Mouse (Mus musculus) heart, embryonic 11.5 days (tissue): ENCODE data around the gene Nxpe4. TPM values are rescaled to one million over a fixed set of nuclear protein-coding genes. Genes with fewer than 3 reads are reported as not detected.
"Not testable (repeated sequence)": the region's sequence is repeated elsewhere in the genome, so short reads cannot be mapped to it uniquely, and the experiment has no call there.

Experiments used
- ATAC-seq: fragments of 200-750 bp; cut with Nextera tagmentation; replicated peaks from 2 replicates; pipeline ENCODE4 v1.8.0; 2017; ENCODE audit warnings: moderate library complexity; ENCODE audit not compliant: insufficient number of reproducible peaks, low FRiP score, low TSS enrichment
- H3K27ac ChIP-seq: fragments of 300-500 bp; sonication (generic); 2 replicates; pipeline ENCODE4 v1.5.1; 2014; ENCODE audit warnings: mild to moderate bottlenecking, low read depth, low read length
- H3K27me3 ChIP-seq: fragments of 300-500 bp; sonication (generic); 2 replicates; pipeline ENCODE4 v1.6.1; 2014; ENCODE audit warnings: mild to moderate bottlenecking, low read length, mixed read lengths; ENCODE audit not compliant: control insufficient read depth, insufficient read depth
- H3K36me3 ChIP-seq: fragments of 300-500 bp; sonication (generic); 2 replicates; pipeline ENCODE4 v1.6.1; 2014; ENCODE audit warnings: mild to moderate bottlenecking, low read length, moderate library complexity, mixed read lengths; ENCODE audit not compliant: control insufficient read depth, insufficient read depth
- H3K4me1 ChIP-seq: fragments of 300-500 bp; sonication (generic); 2 replicates; pipeline ENCODE4 v1.6.1; 2014; ENCODE audit warnings: low read length; ENCODE audit not compliant: control insufficient read depth, insufficient read depth
- H3K4me2 ChIP-seq: fragments of 300-500 bp; sonication (generic); 2 replicates; pipeline ENCODE4 v1.6.1; 2014; ENCODE audit warnings: mild to moderate bottlenecking, moderate library complexity
- H3K4me3 ChIP-seq: fragments of 300-500 bp; sonication (generic); 2 replicates; pipeline ENCODE4 v1.5.1; 2014; ENCODE audit warnings: low read depth, low read length
- H3K9ac ChIP-seq: fragments of 300-500 bp; sonication (generic); 2 replicates; pipeline ENCODE4 v1.6.1; 2014; ENCODE audit warnings: mild to moderate bottlenecking, low read depth, low read length, moderate library complexity
- H3K9me3 ChIP-seq: fragments of 300-500 bp; sonication (generic); replicated peaks from 2 replicates; pipeline ENCODE4 v1.6.1; 2016; ENCODE audit warnings: low read length; ENCODE audit not compliant: control insufficient read depth
- WGBS: fragments of 180-500 bp; shearing (Covaris S2); extraction: QIAGEN DNeasy Blood & Tissue Kit; methylation state at CpG from one replicate; pipeline ENCODE4 v1.1.7; 2014; ENCODE audit not compliant: insufficient replicate concordance; 5-methylcytosine and 5-hydroxymethylcytosine counted together
- polyA plus RNA-seq: library from polyadenylated mRNA; unstranded; fragments of >200 nt; fragmentation: Nextera tagmentation; extraction: Ambion mirVana; gene quantifications from 2 replicates; pipeline ENCODE4 v1.2.1, GENCODE M21; 2014

The Nxpe4 gene
- polyA plus RNA-seq, 1 experiment from 2014 or later: 2.6 TPM

DNA sequence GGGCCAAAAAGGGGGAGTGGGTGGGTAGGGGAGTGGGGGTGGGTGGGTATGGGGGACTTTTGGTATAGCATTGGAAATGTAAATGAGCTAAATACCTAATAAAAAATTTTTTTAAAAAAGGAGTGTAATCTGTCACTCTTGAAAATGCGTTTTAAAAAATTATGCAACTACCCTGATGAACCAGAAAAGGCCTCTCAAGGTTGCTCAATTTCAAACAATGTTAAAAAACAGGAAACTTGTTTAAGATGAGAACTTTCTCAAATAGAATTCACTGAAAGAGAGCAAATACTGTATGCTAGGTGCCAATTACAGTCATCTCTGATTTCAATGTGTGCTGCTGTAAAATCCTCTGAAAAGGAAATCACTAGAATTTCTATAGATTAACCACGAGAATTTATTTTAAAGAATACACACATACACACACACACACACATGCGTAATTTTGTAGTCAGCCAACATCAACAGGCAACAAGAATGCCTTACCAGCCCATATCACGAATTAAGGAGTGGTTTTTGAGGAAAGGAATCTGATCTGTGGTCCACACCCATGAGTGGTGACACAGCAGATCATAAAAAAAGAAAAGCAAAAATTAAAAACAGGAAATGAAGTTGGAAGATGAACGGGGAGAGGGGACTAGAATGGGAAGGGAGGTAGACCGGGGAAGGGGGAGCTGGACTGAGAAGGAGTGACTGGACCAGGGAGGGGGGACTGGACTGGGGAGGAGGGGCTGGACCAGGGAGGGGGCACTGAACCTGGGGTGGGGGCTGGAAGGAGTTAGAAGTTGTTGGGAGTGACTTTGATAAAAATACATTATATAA, 248.6 kb downstream of the Nxpe4 start:
- Histone ChIP-seq H3K4me2 (no peak overlapping the region), H3K36me3 (no peaks in the 10 kb centered on the region), H3K4me3 (no peak overlapping the region), H3K9me3 (no peaks in the 10 kb centered on the region), H3K27ac (no peak overlapping the region), H3K9ac (no peak overlapping the region), H3K4me1 (no peaks in the 10 kb centered on the region), H3K27me3 (no peaks in the 10 kb centered on the region)
- WGBS: 73% methylated on average over 6 of the region's 6 CpGs
- ATAC-seq: no peak

GRCm38 (mm10) chr9:48413591-48413990, 251.8 kb downstream of the Nxpe4 start:
- H3K9me3 ChIP-seq: no peaks in the 10 kb centered on the region

GRCm38 (mm10) chr9:48417366-48417765, 255.5 kb downstream of the Nxpe4 start:
- 85% methylated on average over 8 of the region's 8 CpGs for WGBS
- not testable (repeated sequence) for H3K9ac ChIP-seq, H3K4me3 ChIP-seq, H3K36me3 ChIP-seq, H3K4me1 ChIP-seq, H3K9me3 ChIP-seq, H3K4me2 ChIP-seq, ATAC-seq, H3K27ac ChIP-seq, H3K27me3 ChIP-seq

More at GRCm38 (mm10) chr9:48413591-48413990, 251.8 kb downstream of the Nxpe4 start:
- Histone ChIP-seq H3K36me3 (no peaks in the 10 kb centered on the region), H3K4me2 (no peak overlapping the region), H3K27me3 (no peaks in the 10 kb centered on the region), H3K9ac (no peak overlapping the region), H3K27ac (no peak overlapping the region), H3K4me3 (no peak overlapping the region), H3K4me1 (no peaks in the 10 kb centered on the region)
- 80% methylated on average over 2 of the region's 2 CpGs for WGBS
- no peak for ATAC-seq

DNA sequence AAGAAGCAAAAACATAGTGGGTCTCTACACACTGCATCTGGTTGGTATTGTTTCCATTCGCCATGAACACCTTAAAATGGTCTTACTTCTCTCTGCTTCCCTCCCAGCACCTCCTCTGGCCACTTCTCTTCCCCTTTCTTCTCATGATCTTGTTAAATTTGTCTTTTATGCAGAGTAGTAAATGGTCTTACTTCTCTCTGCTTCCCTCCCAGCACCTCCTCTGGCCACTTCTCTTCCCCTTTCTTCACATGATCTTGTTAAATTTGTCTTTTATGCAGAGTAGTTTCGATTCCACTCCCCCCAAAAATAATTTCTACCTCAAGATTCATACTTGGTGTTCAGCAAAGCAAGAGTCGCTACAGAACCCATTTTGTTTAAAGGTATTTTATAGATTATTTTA, 256.2 kb downstream of the Nxpe4 start:
- H3K36me3 ChIP-seq: no peaks in the 10 kb centered on the region
- no peaks in the 10 kb centered on the region for H3K27me3 ChIP-seq
- no peak overlapping the region for H3K9ac ChIP-seq
- H3K4me1 ChIP-seq: no peaks in the 10 kb centered on the region
- ATAC-seq: no peak
- H3K4me3 ChIP-seq: no peak overlapping the region
- H3K27ac ChIP-seq: no peak overlapping the region
- WGBS: 75% methylated on average over 3 of the region's 3 CpGs
- no peaks in the 10 kb centered on the region for H3K9me3 ChIP-seq
- no peak overlapping the region for H3K4me2 ChIP-seq

DNA sequence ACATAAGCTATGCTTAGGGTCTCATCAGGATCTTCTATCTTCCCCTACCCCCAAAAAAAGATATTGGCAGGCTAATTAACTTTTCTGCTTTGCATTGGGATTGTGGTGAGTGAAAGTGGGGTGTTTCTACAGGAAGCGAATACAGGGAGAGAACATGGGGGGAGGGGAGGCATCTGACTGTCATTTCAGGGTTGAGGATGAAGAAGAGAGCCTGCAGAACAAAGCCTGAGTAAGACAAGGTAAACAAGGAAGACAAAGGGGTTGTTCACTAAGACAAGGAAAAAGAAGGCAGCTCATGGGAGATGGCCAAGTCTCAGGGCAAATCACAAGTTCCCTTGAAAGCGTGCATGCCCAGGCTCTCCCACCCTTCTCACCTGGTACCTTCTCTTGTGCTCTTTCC, 256.6 kb downstream of the Nxpe4 start:
- no peak overlapping the region for H3K4me3 ChIP-seq
- ATAC-seq: no peak
- H3K9ac ChIP-seq: no peak overlapping the region
- H3K27ac ChIP-seq: no peak overlapping the region
- no peaks in the 10 kb centered on the region for H3K9me3 ChIP-seq
- H3K4me2 ChIP-seq: no peak overlapping the region
- WGBS: 74% methylated on average over 2 of the region's 2 CpGs
- H3K36me3 ChIP-seq: no peaks in the 10 kb centered on the region
- H3K4me1 ChIP-seq: no peaks in the 10 kb centered on the region
- no peaks in the 10 kb centered on the region for H3K27me3 ChIP-seq

DNA sequence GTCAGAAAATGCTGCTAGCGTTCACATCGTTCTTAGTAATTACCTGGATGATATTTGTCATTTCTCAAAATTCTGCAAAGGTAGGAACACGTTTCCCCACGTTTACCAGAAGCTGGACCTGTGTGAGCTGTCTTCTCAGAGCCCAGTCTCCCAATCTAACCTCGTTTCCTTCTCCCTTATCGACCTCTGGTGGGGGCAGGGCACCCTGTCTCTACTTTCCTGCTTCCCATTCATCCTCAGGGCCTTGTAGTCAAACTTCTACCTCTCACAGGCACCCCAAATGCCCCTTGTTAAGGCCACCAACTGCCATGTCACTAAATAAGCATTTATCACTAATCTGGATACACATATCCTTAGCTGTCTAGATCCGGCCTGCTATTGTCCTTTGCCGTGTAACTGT, 257.0 kb downstream of the Nxpe4 start:
- ATAC-seq: no peak
- WGBS: 65% methylated on average over 8 of the region's 8 CpGs

GRCm38 (mm10) chr9:48420437-48420836, 258.6 kb downstream of the Nxpe4 start:
- Histone ChIP-seq H3K9ac (no peak overlapping the region), H3K27ac (no peak overlapping the region), H3K4me1 (no peaks in the 10 kb centered on the region), H3K4me3 (no peak overlapping the region), H3K4me2 (no peak overlapping the region), H3K27me3 (no peaks in the 10 kb centered on the region), H3K36me3 (no peaks in the 10 kb centered on the region), H3K9me3 (no peaks in the 10 kb centered on the region)
- no peak for ATAC-seq
- WGBS: 84% methylated on average over 7 of the region's 7 CpGs

More for the DNA sequence above, 257.0 kb downstream of the Nxpe4 start:
- H3K4me2 ChIP-seq: no peak overlapping the region
- no peak overlapping the region for H3K4me3 ChIP-seq
- H3K27ac ChIP-seq: no peak overlapping the region
- no peaks in the 10 kb centered on the region for H3K4me1 ChIP-seq
- no peaks in the 10 kb centered on the region for H3K36me3 ChIP-seq
- H3K27me3 ChIP-seq: no peaks in the 10 kb centered on the region
- H3K9ac ChIP-seq: no peak overlapping the region
- H3K9me3 ChIP-seq: no peaks in the 10 kb centered on the region

- H3K27ac ChIP-seq: no peak overlapping the region
- H3K27me3 ChIP-seq: no peaks in the 10 kb centered on the region
- H3K4me2 ChIP-seq: no peak overlapping the region
- ATAC-seq: no peak
- H3K9me3 ChIP-seq: no peaks in the 10 kb centered on the region
- H3K36me3 ChIP-seq: no peaks in the 10 kb centered on the region
- no peaks in the 10 kb centered on the region for H3K4me1 ChIP-seq
- 54% methylated on average over 2 of the region's 2 CpGs for WGBS
- H3K4me3 ChIP-seq: no peak overlapping the region
- H3K9ac ChIP-seq: no peak overlapping the region
Observed at GRCm38 (mm10) chr9:48421029-48421428, 259.2 kb downstream of the Nxpe4 start.

GRCm38 (mm10) chr9:48421561-48421960, 259.7 kb downstream of the Nxpe4 start:
- no peak overlapping the region for H3K9ac ChIP-seq
- H3K36me3 ChIP-seq: no peaks in the 10 kb centered on the region
- H3K4me3 ChIP-seq: no peak overlapping the region
- WGBS: 68% methylated on average over 2 of the region's 2 CpGs
- ATAC-seq: no peak
- no peaks in the 10 kb centered on the region for H3K4me1 ChIP-seq
- no peak overlapping the region for H3K27ac ChIP-seq
- no peaks in the 10 kb centered on the region for H3K27me3 ChIP-seq
- H3K9me3 ChIP-seq: no peaks in the 10 kb centered on the region
- H3K4me2 ChIP-seq: no peak overlapping the region
